Mouse (Mus musculus) liver, embryonic 14.5 days (tissue): Measurements from ENCODE around the gene Cgnl1.

Experiments
- CTCF ChIP-seq: IDR thresholded peaks from 2 replicates; pipeline ENCODE4 v1.5.1; 2016; ENCODE audit warnings: antibody characterized with exemption, low read depth, control low read depth
- EP300 ChIP-seq: IDR thresholded peaks from 2 replicates; pipeline ENCODE4 v1.6.1; 2016; ENCODE audit warnings: antibody characterized with exemption, low read depth

DNA sequence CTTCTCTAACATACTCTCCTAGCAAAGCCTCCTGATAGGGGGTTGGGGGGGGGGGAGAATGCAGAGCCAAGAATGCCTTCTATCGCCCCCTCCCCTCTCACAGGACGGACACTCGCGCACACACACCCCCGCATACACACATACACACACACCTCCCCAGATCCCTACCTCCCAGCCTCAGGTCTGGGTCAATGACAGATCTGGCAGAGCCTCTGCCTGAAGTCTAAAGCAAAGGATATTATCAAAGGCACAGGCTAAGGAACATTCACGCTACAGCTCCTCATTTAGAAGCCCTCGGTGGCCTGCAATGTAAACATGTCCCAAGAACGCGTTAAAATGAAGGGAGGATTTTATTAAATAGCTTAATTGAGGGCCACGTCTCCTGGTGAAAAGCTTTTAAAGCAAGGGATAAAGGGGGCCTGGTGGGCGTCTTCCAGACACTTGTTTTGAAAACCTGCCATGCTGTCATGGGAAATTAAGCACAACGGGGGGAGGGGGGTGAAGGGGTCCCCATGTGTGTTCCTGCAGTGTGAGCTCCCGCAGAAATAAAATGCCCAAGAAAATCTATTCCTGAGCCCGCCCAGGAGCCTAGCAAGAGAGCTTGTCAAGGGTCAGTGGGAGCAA is 10.8 kb downstream of the Cgnl1 start:
- TF ChIP-seq CTCF (no peak), EP300 (no peak)
